Mouse (Mus musculus) C3H10T1/2 (cell line): ENCODE results near the gene Wdr77. TPM values are rescaled to one million over a fixed set of nuclear protein-coding genes. Genes with fewer than 3 reads are reported as not detected.

Experiments used
- polyA plus RNA-seq, 2 experiments: library from polyadenylated mRNA; unstranded; fragments of >200 nt; fragmentation: generic; extraction: Trizol; gene quantifications; one replicate each; pipeline ENCODE4 v1.2.1; 2012; ENCODE audit warnings: missing spikeins in 2 of 2

Gene Wdr77
- polyA plus RNA-seq: 10 to 100 TPM; 19.0 to 20.8 TPM

GRCm38 (mm10) chr3:105958974-105959580 lies at the start of gene Wdr77:
Gene Wdr77 (plus strand): TSS chr3:105959369.

GRCm38 (mm10) chr3:105932240-105933071 lies 26.7 kb upstream of the Wdr77 start, which contains the start of gene I830077J02Rik:
Gene I830077J02Rik (minus strand): TSS chr3:105932664.

GRCm38 (mm10) chr3:105959999-105960398 lies 830 bp downstream of the Wdr77 start, which contains the start of gene Atp5f1:
Gene Atp5f1 (minus strand): TSS chr3:105960099.

GRCm38 (mm10) chr3:105973411-105973810 lies 14.2 kb downstream of the Wdr77 start, which contains the start of gene Ovgp1:
Gene Ovgp1 (plus strand): TSS chr3:105973711.

GRCm38 (mm10) chr3:106014546-106014945 lies 55.4 kb downstream of the Wdr77 start, which contains the start of gene Pifo:
Gene Pifo (minus strand): TSS chr3:106014646.

Other genes starting within 250 kb of the Wdr77 start
- gene Rap1a, start 158.0 kb upstream of the Wdr77 start, polyA plus RNA-seq: 10 to 100 TPM in 1 of 2 experiments, 1 to 10 TPM in 1; 1.7 to 10.2 TPM
- gene Adora3, start 88.5 kb upstream of the Wdr77 start, polyA plus RNA-seq: not detected
- gene Tmigd3, start 88.5 kb upstream of the Wdr77 start, polyA plus RNA-seq: under 1 TPM in 1 of 2 experiments, not detected in 1; 0.19 TPM
- not detected for gene I830077J02Rik, start 26.7 kb upstream of the Wdr77 start, polyA plus RNA-seq
- gene Atp5f1, start 730 bp downstream of the Wdr77 start, polyA plus RNA-seq: 100 to 1,000 TPM in 1 of 2 experiments, 10 to 100 TPM in 1; 33.4 to 139 TPM
- gene Ovgp1, start 14.3 kb downstream of the Wdr77 start, polyA plus RNA-seq: under 1 TPM; 0.01 to 0.57 TPM
- gene Pifo, start 55.3 kb downstream of the Wdr77 start, polyA plus RNA-seq: not detected
- gene Chil5, start 73.4 kb downstream of the Wdr77 start, polyA plus RNA-seq: not detected
- gene Chia1, start 153.9 kb downstream of the Wdr77 start, polyA plus RNA-seq: not detected
- not detected for gene Chil3, start 208.2 kb downstream of the Wdr77 start, polyA plus RNA-seq